Mouse (Mus musculus): ENCODE measurements at regions not wholly inside any gene's neighbourhood (a gene's known extent, or its start where the extent isn't known, plus 50 kb on each side); places are given as distances from the start of the nearest gene placed in this dataset.

GRCm38 (mm10) chr14:112535914-112536313, 778.5 kb upstream of the Tpm3-rs7 start:
- TF ChIP-seq CTCF (IDR thresholded peaks at IDR 0.05; ENCODE audit: low read depth, low read length), result no peak
- TF ChIP-seq POLR2A (IDR thresholded peaks at IDR 0.05; ENCODE audit: extremely low read depth, insufficient read depth, low read length), result no peak

Measured in liver, adult 2 months (tissue).